Mouse (Mus musculus) left cerebral cortex, adult 2 months (tissue): Measurements from ENCODE around the gene Dynlt1f. TPM values are rescaled to one million over a fixed set of nuclear protein-coding genes. Genes with fewer than 3 reads are reported as not detected.
"Not testable (repeated sequence)": the region's sequence is repeated elsewhere in the genome, so short reads cannot be mapped to it uniquely, and the experiment has no call there.

Experiments used
- DNase-seq, 2 experiments: peaks; one replicate each; pipeline ENCODE4 v3.0.0; 2021 to 2022; ENCODE audit warnings: low spot score in 2 of 2, mixed read lengths in 1 of 2; ENCODE audit errors: extremely low spot score in 1 of 2
- H3K27ac ChIP-seq: fragments of 200-600 bp; 2 replicates; pipeline ENCODE4 v1.8.1; 2022
- H3K4me3 ChIP-seq: fragments of 200-600 bp; 2 replicates; pipeline ENCODE4 v1.8.1; 2022
- intact Hi-C: fragments of 180-260 bp; cut with DNase I; formaldehyde crosslinking; loops from one replicate; pipeline ENCODE4 v1.15.1; 2025
- total RNA-seq, 2 experiments: library from RNA; stranded (reverse); gene quantifications; 2 replicates each; pipeline ENCODE4 v1.2.3; 2021

Gene Dynlt1f
- total RNA-seq, 2 experiments from 2014 or later, result 26.8 to 29.7 TPM

- H3K4me3 ChIP-seq, H3K27ac ChIP-seq, intact Hi-C loops, DNase-seq: not testable (repeated sequence)
Observed at GRCm38 (mm10) chr17:6616731-6617130, 39.0 kb downstream of the Dynlt1f start.

GRCm38 (mm10) chr17:6614316-6614715 is 41.4 kb downstream of the Dynlt1f start:
- H3K27ac ChIP-seq, H3K4me3 ChIP-seq, DNase-seq, intact Hi-C loops: not testable (repeated sequence)

- DNase-seq, H3K27ac ChIP-seq, intact Hi-C loops, H3K4me3 ChIP-seq: not testable (repeated sequence)
Observed at GRCm38 (mm10) chr17:6613524-6613923, 42.2 kb downstream of the Dynlt1f start.

- H3K4me3 ChIP-seq, intact Hi-C loops, H3K27ac ChIP-seq: not testable (repeated sequence)
- DNase-seq, result peak in 1 of 2 experiments; percentile 23
Observed at GRCm38 (mm10) chr17:6605347-6605746, 50.4 kb downstream of the Dynlt1f start.

- H3K4me3 ChIP-seq, intact Hi-C loops, H3K27ac ChIP-seq, DNase-seq: not testable (repeated sequence)
Observed at GRCm38 (mm10) chr17:6602205-6602604, 53.5 kb downstream of the Dynlt1f start.

GRCm38 (mm10) chr17:6601204-6601911 is 54.3 kb downstream of the Dynlt1f start, which contains the start of gene Dynlt1c:
Gene Dynlt1c, plus strand, starts transcription at chr17:6601671.
- intact Hi-C loops, result not testable (repeated sequence)
- peak; percentile 34 to 51 for DNase-seq
- Histone ChIP-seq H3K4me3 (peak within 1 kb of the TSS; percentile 40), H3K27ac (peak within 1 kb of the TSS; percentile 15; the same call in 1 of the 2 replicates)

GRCm38 (mm10) chr17:6600216-6600911 is 55.3 kb downstream of the Dynlt1f start:
- DNase-seq, H3K27ac ChIP-seq, H3K4me3 ChIP-seq, intact Hi-C loops: not testable (repeated sequence)

GRCm38 (mm10) chr17:6598356-6598755 is 57.3 kb downstream of the Dynlt1f start:
- H3K4me3 ChIP-seq, DNase-seq, H3K27ac ChIP-seq, intact Hi-C loops: not testable (repeated sequence)

Other genes with a start within 250 kb of the Dynlt1f start
- 10 to 100 TPM; 42.0 TPM for gene Dynlt1b, start 225.8 kb downstream of the Dynlt1f start, total RNA-seq
- 10 to 100 TPM; 20.3 to 20.5 TPM for gene Dynlt1c, start 54.2 kb downstream of the Dynlt1f start, total RNA-seq
- under 1 TPM; 0.34 to 0.77 TPM for gene Sytl3, start 3.2 kb upstream of the Dynlt1f start, total RNA-seq
- 10 to 100 TPM; 50.3 to 51.5 TPM for gene Ezr, start 126.9 kb upstream of the Dynlt1f start, total RNA-seq